Mouse (Mus musculus) spleen, adult 2 months (tissue): ENCODE measurements around the gene Tgif2.
"Not testable (repeated sequence)": the region's sequence is repeated elsewhere in the genome, so short reads cannot be mapped to it uniquely, and the experiment has no call there.

Source experiments
- CTCF ChIP-seq: fragments of 200-500 bp; IDR thresholded peaks from 2 replicates; pipeline ENCODE4 v1.5.1; 2011; ENCODE audit warnings: mild to moderate bottlenecking, inconsistent platforms; ENCODE audit not compliant: insufficient read depth, insufficient read length, insufficient replicate concordance; ENCODE audit errors: extremely low read depth
- POLR2A ChIP-seq: fragments of 200-500 bp; IDR thresholded peaks from 2 replicates; pipeline ENCODE4 v1.6.1; 2011; ENCODE audit warnings: low read depth, low read length, inconsistent platforms

GRCm38 (mm10) chr2:156802116-156802515 lies 37.7 kb upstream of the Tgif2 start:
- not testable (repeated sequence) for TF ChIP-seq CTCF, POLR2A
